Mouse (Mus musculus) heart, adult 18-20 months (tissue): Measurements from ENCODE around the gene Hacd2. TPM values are rescaled to one million over a fixed set of nuclear protein-coding genes. Genes with fewer than 3 reads are reported as not detected.

Source experiments
- DNase-seq, 2 experiments: peaks; one replicate each; pipeline ENCODE4 v3.0.0; 2021 to 2022; ENCODE audit warnings: mixed read lengths in 1 of 2
- total RNA-seq, 2 experiments: library from RNA; stranded (reverse); gene quantifications; 2 replicates each; pipeline ENCODE4 v1.2.3; 2021

Gene Hacd2
- total RNA-seq, 2 experiments from 2014 or later = 7.1 to 15.3 TPM

DNA sequence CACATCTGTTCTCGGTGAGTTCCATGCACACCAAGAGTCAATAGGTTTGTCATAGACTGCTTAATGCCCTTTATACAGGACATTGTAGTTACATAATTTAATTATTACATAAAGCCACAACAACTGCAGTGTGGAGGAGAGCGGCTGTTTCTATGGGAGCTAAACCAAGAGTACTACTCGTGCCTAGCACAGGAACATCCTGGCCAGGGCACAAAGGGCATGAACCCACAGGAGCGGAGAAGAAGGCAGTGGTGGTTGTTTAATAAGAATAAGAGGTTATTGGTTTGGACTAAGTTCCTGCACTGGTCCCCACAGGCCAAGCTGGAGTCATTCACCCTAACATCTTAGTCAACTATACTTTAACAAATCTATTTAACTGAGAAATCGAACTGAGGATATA is 16.0 kb upstream of the Hacd2 start:
- no peak for DNase-seq

GRCm38 (mm10) chr16:35007361-35007760 is 14.9 kb upstream of the Hacd2 start:
- DNase-seq = no peak

GRCm38 (mm10) chr16:35008447-35008846 is 13.8 kb upstream of the Hacd2 start:
- DNase-seq = no peak

DNA sequence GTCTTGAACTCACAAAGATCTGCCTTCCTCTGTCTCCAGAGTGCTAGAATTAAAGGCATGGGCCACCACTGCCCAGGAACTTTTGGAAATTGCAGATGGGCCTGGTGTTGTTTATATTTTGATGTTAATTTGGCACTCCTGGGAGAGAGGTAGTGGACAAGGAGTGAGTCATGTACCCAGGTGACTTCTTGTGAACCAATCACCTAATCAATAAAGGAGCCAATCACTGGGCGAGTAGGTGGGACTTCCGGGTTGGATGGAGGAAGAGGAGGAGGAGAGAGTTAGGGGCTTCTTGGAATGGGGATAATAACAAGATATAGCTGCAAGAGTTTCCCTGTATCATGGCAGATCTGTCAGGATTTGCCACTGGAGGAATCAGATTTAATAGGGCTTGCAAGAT is 8.7 kb upstream of the Hacd2 start:
- no peak for DNase-seq

DNA sequence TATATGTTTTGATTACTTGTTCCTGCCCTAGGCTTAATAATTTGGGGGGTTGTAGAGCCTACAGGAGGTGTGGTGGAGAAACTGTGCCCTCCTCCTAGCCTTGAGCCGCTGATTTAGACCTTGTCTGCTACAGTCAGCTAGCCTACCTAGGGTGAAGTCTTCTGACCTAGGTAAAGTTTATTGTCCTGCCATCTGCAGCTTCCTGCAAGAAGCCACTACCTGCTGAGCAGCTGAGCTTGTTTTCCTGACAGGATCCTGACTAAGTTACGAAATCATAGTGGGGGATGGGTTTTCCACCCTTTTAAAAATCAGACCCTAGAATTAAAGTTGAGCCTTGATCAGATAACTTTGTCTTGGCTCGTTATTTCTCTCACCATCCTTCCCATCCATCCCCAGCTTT is 5.7 kb upstream of the Hacd2 start:
- no peak for DNase-seq

DNA sequence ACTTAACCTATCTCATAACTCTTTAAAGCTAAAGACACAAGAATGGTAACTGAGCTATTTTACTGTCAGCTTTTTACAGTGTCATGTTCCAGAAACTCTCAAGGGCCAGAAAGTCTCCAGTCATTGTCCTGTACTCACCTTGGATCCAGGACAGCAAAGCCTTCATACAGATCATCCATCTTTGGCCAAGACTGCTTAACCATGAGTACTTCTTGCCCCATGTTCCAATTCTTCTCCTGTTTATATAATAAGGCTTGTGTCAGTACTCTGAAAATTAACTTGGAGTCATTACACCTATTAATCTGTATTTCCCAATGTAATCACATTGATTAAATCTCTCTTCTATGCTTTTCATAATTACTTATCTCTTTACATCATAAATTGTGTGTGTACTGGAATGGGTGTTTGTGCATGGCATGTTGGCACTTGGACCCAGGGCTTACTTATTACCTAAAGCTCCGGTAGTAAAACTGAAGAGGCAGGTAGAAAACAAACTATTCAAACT is 3.7 kb upstream of the Hacd2 start:
- DNase-seq = no peak

- no peak for DNase-seq
Measured at GRCm38 (mm10) chr16:35021903-35022241, 356 bp upstream of the Hacd2 start.

DNA sequence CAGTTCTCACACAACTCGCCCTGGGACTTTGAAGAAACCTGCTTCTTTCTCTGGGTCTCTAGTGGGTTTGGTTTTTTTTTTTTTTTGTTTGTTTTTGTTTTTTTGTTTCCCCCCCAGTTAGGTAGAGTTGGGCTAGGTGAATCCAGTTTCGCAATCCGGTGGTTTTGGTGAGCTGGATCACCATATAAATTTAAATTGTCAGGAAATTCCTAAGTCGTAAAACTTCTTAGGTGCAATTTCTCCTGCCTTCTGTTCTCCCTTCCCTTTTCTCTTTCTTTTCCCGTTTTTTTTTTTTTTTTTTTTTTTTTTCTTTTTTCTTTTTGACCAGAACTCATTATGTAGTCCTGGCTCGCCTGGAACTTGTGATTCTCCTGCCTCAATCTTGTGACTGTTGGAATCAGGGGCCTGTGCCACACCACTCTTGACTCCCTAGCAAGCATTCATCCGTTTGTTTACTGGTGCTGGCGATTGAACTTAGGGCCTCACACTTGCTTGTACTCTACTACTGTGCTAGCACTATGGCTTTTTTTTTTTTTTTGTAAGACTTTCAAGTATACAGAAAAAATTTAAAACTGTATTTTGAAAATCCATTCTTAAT is 1.0 kb downstream of the Hacd2 start:
- peak in 1 of 2 experiments; percentile 9 for DNase-seq

- DNase-seq = no peak
Measured at GRCm38 (mm10) chr16:35024300-35024699, 2.1 kb downstream of the Hacd2 start.

DNA sequence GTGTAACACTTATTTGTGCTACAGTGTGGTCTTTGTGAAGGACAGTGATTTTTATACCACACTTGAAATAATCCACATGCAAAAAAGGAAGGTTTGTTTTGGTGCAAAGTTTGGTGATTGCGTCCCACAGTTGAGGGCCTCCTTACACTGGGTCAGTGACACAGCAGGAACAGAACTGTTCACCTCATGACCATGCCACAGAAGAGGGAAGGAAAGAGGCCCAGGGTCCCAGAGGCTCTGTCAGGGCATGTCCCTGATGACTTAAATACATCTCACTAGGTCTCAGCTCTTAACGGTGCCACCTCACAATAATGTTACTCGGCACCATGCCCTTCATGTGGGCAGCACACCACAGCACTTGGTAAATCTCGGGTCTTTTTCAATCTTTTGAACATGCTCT is 3.1 kb downstream of the Hacd2 start:
- DNase-seq = no peak

DNA sequence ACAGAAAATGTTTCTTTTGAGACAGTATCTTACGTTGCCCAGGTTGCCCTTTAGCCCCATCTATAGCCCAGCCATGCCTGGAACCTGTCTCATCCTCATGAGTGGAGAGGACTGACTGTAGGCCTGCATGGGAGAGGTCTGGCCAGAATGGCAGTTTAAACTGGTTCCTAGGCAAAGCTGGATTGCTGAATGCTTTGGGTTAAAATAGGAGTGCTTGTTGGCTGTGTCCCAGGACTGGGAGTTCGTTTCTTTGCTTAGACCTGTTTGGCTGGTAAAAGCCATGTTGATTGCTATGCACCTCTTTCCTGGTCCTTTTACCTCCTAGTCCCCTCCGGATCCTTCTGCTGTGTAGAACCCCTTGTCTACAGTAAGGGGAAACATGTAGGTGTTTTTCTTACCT is 11.0 kb downstream of the Hacd2 start:
- no peak for DNase-seq

GRCm38 (mm10) chr16:35033809-35034577 is 11.8 kb downstream of the Hacd2 start:
- DNase-seq = no peak

- DNase-seq = no peak
Measured at GRCm38 (mm10) chr16:35034971-35035370, 12.7 kb downstream of the Hacd2 start.

DNA sequence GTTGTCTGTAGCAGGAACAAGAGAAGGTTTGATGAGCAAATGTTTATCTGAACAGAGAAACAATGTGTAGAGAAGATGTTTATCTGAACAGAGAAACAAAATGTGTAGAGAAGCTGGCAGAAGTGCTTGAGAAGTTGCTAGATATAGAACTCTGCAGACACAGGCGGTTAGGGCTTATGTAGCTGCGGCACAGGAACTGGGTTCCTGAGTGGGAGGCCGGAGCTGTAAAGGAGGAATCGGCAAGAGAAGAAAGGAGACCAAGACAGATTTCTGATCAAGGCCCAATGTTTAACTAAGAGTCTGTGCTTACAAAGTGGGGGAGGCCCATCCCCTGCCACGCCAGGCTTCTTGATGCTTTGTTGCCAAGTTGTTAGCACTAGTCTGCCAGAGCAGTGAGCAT is 14.5 kb downstream of the Hacd2 start:
- no peak for DNase-seq

DNA sequence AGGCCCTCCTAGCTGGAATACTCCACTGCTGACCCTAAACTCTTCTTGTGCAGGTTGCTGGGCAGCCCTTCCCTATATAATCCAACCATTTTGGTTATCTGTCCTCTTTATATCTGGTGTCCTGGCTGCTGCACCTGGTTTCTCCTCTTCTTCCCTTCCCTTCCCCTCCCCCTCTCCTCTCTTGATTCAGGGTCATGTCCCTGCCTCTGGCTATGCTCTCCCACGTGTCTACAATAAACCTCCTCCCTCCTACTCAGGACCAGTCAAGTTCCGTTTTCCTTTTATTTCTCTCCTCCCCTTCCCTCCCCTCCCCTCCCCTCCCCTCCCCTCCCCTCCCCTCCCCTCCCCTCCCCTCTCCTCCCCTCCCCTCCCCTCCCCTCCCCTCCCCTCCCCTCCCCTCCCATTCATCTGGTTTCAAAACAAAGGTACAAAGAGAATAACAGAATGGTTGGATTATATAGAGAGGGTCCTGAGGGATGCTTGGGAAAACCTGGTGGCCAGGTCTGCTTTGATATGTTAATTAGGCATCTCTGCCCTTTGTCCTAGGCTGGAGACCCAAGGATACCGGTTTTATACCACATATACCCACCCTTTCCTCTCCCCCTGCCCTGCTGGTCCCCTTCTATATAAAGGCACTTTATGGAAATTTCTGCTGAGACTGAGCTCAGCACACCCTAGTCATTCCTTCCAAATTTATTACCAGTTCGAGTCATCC is 16.3 kb downstream of the Hacd2 start:
- no peak for DNase-seq

DNA sequence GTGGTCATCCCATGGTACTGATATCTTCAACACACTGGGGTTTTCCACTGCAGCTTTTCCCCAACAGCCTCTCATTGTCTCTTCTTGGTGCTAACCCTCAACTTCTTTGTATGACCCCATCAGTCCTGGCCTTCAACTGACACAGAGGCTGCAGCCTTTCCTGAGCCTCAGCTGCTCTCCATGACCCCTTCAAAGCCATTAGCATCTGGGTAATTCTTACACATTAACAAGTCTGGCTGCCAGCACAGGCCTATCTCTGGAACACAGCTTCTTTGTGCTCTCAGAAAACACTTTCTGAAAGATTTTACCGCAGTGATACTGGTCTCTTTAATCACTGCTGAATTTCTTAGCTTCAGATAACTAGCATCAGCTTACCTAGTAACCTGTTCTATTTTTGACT is 17.9 kb downstream of the Hacd2 start:
- DNase-seq = no peak

- DNase-seq = no peak
Measured at GRCm38 (mm10) chr16:35041001-35041400, 18.8 kb downstream of the Hacd2 start.

GRCm38 (mm10) chr16:35046081-35046775 is 24.0 kb downstream of the Hacd2 start:
- no peak for DNase-seq

DNA sequence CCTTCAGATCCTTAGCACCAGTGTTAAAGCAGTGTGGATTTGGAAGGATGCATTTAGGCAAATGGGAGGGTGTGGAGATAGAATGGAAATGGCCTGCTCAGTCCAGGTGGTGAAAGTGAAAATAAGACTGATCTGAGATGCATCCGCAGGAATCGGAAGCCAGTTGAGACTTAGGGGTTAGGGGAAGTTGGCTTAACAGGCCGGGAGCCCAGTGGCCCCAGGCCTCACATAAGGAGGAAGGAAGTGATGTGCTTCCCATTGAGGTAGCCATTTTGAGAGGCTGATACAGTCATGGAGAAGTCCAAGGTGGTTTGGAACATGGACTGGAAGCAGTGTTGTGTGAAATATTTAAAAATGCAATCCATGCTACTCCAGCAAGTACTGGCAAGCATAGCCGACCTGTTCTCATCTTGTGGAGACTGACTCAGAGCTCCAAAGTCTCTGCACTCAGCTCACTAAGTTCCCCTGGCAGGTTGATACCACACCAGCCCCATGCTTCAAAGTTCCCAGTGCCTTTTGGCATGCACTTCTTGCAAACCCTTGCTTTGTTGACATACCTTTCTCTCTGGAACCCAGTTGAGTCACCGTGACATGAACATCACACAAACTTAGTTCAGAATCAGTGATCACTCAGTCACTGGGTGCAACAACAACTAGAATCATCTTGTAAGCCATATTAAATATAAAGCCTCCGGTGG is 25.2 kb downstream of the Hacd2 start:
- no peak for DNase-seq

GRCm38 (mm10) chr16:35051066-35051465 is 28.8 kb downstream of the Hacd2 start:
- no peak for DNase-seq

GRCm38 (mm10) chr16:35052191-35052590 is 30.0 kb downstream of the Hacd2 start:
- no peak for DNase-seq
